Mouse (Mus musculus) adrenal gland, postnatal 4 days (tissue): ENCODE results near the gene 3110070M22Rik. TPM values are rescaled to one million over a fixed set of nuclear protein-coding genes. Genes with fewer than 3 reads are reported as not detected.
"Not testable (repeated sequence)": the region's sequence is repeated elsewhere in the genome, so short reads cannot be mapped to it uniquely, and the experiment has no call there.

Experiments used
- DNase-seq, 2 experiments: peaks; one replicate each; pipeline ENCODE4 v3.0.0; 2021 to 2022; ENCODE audit warnings: low spot score in 2 of 2, mixed read lengths in 2 of 2
- long read RNA-seq, 2 experiments: library from polyadenylated mRNA; stranded (forward); transcript quantifications; one replicate each; pipeline ENCODE4 v2.0.0; 2021
- total RNA-seq, 2 experiments: library from RNA; stranded (reverse); gene quantifications; 2 replicates each; pipeline ENCODE4 v1.2.3; 2021

Gene 3110070M22Rik
- total RNA-seq: 1 to 10 TPM; 1.7 to 2.0 TPM
- long read RNA-seq, experiment 1, partial matches to known transcripts: 0 of 1 reads
- long read RNA-seq, experiment 1, other reads (novel, unspliced or antisense): 0 of 1 reads
- long read RNA-seq, experiment 2: 0 reads

GRCm38 (mm10) chr13:119487880-119488580 lies at the start of gene 3110070M22Rik, which contains the start of gene Tmem267:
TSS of gene 3110070M22Rik (minus strand) at chr13:119488383.
TSS of gene Tmem267 (plus strand) at chr13:119488039.
- DNase-seq: peak; percentile 73 to 94

DNA sequence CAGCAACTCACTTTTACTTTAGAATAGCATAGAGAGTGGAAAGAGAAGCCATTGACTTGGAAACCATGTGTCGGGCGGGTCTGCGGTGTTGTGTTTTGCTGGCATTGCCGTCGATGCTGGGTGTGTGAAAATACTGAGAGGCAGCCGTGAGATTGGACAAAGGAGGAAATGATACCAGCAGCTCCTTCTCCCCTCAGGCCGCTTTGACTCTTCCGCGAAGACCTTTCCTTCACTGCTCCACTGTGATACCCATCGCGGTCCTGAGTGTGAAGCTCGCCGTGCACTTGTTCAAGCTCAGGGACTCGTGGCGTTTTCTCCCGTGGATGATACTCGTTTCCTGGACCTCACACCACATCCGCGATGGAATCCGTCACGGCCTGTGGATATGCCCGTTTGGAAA lies 6.8 kb upstream of the 3110070M22Rik start:
- DNase-seq: not testable (repeated sequence)

- not testable (repeated sequence) for DNase-seq
These were observed 3.9 kb upstream of the 3110070M22Rik start for GRCm38 (mm10) chr13:119492083-119492482.

GRCm38 (mm10) chr13:119487354-119487753 lies 829 bp downstream of the 3110070M22Rik start:
- no peak for DNase-seq

DNA sequence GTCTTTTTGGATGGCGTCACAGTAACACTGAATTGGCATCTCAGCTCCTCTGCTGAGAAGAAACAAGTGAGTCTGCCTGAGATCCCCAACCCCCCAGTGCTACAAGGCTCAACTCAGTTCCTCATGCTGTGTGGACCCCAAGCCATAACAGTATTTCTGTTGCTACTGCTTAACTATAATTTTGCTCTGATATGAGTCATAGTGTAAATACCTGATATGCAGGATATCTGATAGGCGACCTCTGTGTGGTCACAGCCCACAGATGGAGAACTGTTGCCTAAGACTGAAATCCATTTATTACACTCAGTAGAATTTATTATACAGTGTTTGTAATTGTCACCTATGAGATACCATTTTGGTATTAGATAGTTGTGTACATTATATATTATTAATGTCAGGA lies 10.4 kb downstream of the 3110070M22Rik start:
- DNase-seq: no peak

- no peak for DNase-seq
These were observed 11.6 kb downstream of the 3110070M22Rik start for GRCm38 (mm10) chr13:119476631-119477030.

- DNase-seq: peak; percentile 40 to 73
These were observed 25.3 kb downstream of the 3110070M22Rik start, which contains the start of gene 4833420G17Rik for GRCm38 (mm10) chr13:119462596-119463560. TSS of gene 4833420G17Rik (plus strand) at chr13:119462768.

GRCm38 (mm10) chr13:119461900-119462595 lies 26.1 kb downstream of the 3110070M22Rik start:
- no peak for DNase-seq

DNA sequence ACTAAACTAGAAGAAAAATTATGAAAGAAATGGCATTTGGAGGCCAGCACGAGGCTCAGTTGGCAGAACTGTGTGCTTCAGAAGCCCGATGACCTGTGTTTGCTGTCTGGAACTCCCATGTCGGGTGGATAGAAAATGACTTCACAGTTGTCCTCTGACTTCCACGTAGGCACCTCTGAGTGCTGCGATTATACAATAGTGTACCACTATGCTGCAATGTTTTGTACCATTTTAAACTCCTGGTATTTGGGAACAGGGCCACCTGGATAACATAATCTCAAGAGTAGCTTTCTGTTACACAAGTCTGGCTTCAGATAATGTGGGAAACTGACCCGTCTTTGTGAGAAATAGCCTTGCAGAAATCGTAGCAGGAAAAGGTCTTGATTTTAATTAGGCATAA lies 31.8 kb downstream of the 3110070M22Rik start:
- DNase-seq: no peak

- DNase-seq: no peak
These were observed 33.1 kb downstream of the 3110070M22Rik start for GRCm38 (mm10) chr13:119455082-119455481.

GRCm38 (mm10) chr13:119453563-119453962 lies 34.6 kb downstream of the 3110070M22Rik start:
- DNase-seq: no peak

DNA sequence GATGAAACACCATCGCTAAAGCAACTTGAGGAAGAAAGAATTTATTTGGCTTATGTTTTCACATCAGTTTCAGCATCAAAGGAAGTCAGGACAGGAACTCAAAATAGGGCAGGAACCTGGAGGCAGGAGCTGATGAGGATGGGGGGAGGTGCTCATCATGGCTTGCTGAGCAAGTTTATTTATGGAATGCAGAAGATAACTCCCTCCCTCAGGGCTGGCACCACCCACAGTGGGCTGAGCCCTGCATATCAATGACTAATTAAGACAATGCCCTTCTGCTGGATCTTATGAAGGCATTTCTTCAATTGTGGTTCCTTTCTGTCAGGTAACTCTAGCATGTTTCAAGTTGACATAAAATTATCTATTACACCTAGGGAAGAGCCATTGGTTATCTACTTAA lies 45.9 kb downstream of the 3110070M22Rik start:
- no peak for DNase-seq

Other genes starting within 250 kb of the 3110070M22Rik start
- gene Paip1, start 59.8 kb downstream of the 3110070M22Rik start, total RNA-seq: 100 to 1,000 TPM; 149 to 151 TPM
- 10 to 100 TPM; 42.9 to 43.8 TPM for gene 4833420G17Rik, start 25.6 kb downstream of the 3110070M22Rik start, total RNA-seq
- 10 to 100 TPM; 12.1 to 13.2 TPM for gene Tmem267, start 344 bp downstream of the 3110070M22Rik start, total RNA-seq
- 1 to 10 TPM in 1 of 2 experiments, under 1 TPM in 1; 0.67 to 1.1 TPM for gene Ccl28, start 135.4 kb upstream of the 3110070M22Rik start, total RNA-seq
- gene Hmgcs1, start 202.0 kb upstream of the 3110070M22Rik start, total RNA-seq: 100 to 1,000 TPM; 211 to 213 TPM